Mouse (Mus musculus): Measurements from ENCODE around the gene Evc2. TPM values are rescaled to one million over a fixed set of nuclear protein-coding genes. Genes with fewer than 3 reads are reported as not detected.

The Evc2 gene
- polyA plus RNA-seq, 2 experiments: 0.93 to 2.2 TPM

GRCm38 (mm10) chr5:37457831-37458230 is 119.5 kb downstream of the Evc2 start:
- no peaks in the 10 kb centered on the region for H3K27me3 ChIP-seq (ENCODE audit: control insufficient read depth, insufficient read depth, low read length)
- H3K36me3 ChIP-seq (replicated peaks; ENCODE audit: control insufficient read depth, insufficient read depth, low read depth): no peaks in the 10 kb centered on the region
- H3K4me2 ChIP-seq (ENCODE audit: low read depth): peak overlapping the region; percentile 60
- WGBS (ENCODE audit: insufficient replicate concordance): 26% methylated on average over 2 of the region's 2 CpGs
- DNase-seq (ENCODE audit: low read depth in 3 of 3, low spot score in 3 of 3): peak; percentile 28 to 37 (median 35)
- no peaks in the 10 kb centered on the region for H3K9me3 ChIP-seq (ENCODE audit: control insufficient read depth, low read length)
- peaks cover 13 to 25% of the 10 kb centered on the region in 2 experiments for H3K4me1 ChIP-seq (replicated peaks; ENCODE audit: control insufficient read depth in 2 of 2, insufficient read depth in 2 of 2, low read length in 1 of 2)
- TF ChIP-seq EP300 (IDR thresholded peaks at IDR 0.05; ENCODE audit: low read depth): no peak
- no peak for TF ChIP-seq CTCF (IDR thresholded peaks at IDR 0.05; ENCODE audit: low read depth)
- no peak overlapping the region for H3K4me3 ChIP-seq (ENCODE audit: insufficient read depth in 1 of 2, low read depth in 2 of 2, low read length in 2 of 2)
- H3K9ac ChIP-seq (replicated peaks): no peak overlapping the region
- peak; percentile 73 for ATAC-seq (ENCODE audit: insufficient read depth)
- H3K27ac ChIP-seq: peak overlapping the region; percentile 90

GRCm38 (mm10) chr5:37458236-37458635 is 119.9 kb downstream of the Evc2 start:
- Histone ChIP-seq H3K4me3 (ENCODE audit: insufficient read depth in 1 of 2, low read depth in 2 of 2, low read length in 2 of 2) (no peak overlapping the region), H3K4me1 (replicated peaks; ENCODE audit: control insufficient read depth in 2 of 2, insufficient read depth in 2 of 2, low read length in 1 of 2) (peaks cover 13 to 25% of the 10 kb centered on the region in 2 experiments), H3K4me2 (ENCODE audit: low read depth) (no peak overlapping the region), H3K27ac (peak overlapping the region; percentile 90), H3K36me3 (replicated peaks; ENCODE audit: control insufficient read depth, insufficient read depth, low read depth) (no peaks in the 10 kb centered on the region), H3K27me3 (ENCODE audit: control insufficient read depth, insufficient read depth, low read length) (no peaks in the 10 kb centered on the region), H3K9ac (replicated peaks) (no peak overlapping the region), H3K9me3 (ENCODE audit: control insufficient read depth, low read length) (no peaks in the 10 kb centered on the region)
- no peak for TF ChIP-seq EP300 (IDR thresholded peaks at IDR 0.05; ENCODE audit: low read depth)
- no peak for TF ChIP-seq CTCF (IDR thresholded peaks at IDR 0.05; ENCODE audit: low read depth)
- DNase-seq (ENCODE audit: low read depth in 3 of 3, low spot score in 3 of 3) (no peak), ATAC-seq (ENCODE audit: insufficient read depth) (no peak)
- 49% methylated on average over 2 of the region's 2 CpGs for WGBS (ENCODE audit: insufficient replicate concordance)

- WGBS (ENCODE audit: insufficient replicate concordance): 69% methylated on average over 10 of the region's 10 CpGs
- ATAC-seq (ENCODE audit: insufficient read depth): no peak
- TF ChIP-seq EP300 (IDR thresholded peaks at IDR 0.05; ENCODE audit: low read depth): no peak
- no peak for TF ChIP-seq CTCF (IDR thresholded peaks at IDR 0.05; ENCODE audit: low read depth)
- Histone ChIP-seq H3K9ac (replicated peaks) (no peak overlapping the region), H3K27ac (no peak overlapping the region), H3K4me2 (ENCODE audit: low read depth) (no peak overlapping the region), H3K4me1 (replicated peaks; ENCODE audit: control insufficient read depth in 2 of 2, insufficient read depth in 2 of 2, low read length in 1 of 2) (no peaks in the 10 kb centered on the region), H3K36me3 (replicated peaks; ENCODE audit: control insufficient read depth, insufficient read depth, low read depth) (no peaks in the 10 kb centered on the region), H3K4me3 (ENCODE audit: insufficient read depth in 1 of 2, low read depth in 2 of 2, low read length in 2 of 2) (no peak overlapping the region), H3K27me3 (ENCODE audit: control insufficient read depth, insufficient read depth, low read length) (no peaks in the 10 kb centered on the region), H3K9me3 (ENCODE audit: control insufficient read depth, low read length) (no peaks in the 10 kb centered on the region)
- no peak for DNase-seq (ENCODE audit: low read depth in 3 of 3, low spot score in 3 of 3)
Measured at GRCm38 (mm10) chr5:37465461-37465860, 127.2 kb downstream of the Evc2 start.

- H3K4me1 ChIP-seq (replicated peaks; ENCODE audit: control insufficient read depth in 2 of 2, insufficient read depth in 2 of 2, low read length in 1 of 2): peaks cover 0 to 2% of the 10 kb centered on the region in 2 experiments; a peak in 1 of 4 replicates
- no peak for TF ChIP-seq EP300 (IDR thresholded peaks at IDR 0.05; ENCODE audit: low read depth)
- no peak for TF ChIP-seq CTCF (IDR thresholded peaks at IDR 0.05; ENCODE audit: low read depth)
- no peak overlapping the region for H3K27ac ChIP-seq
- DNase-seq (ENCODE audit: low read depth in 3 of 3, low spot score in 3 of 3) (no peak), ATAC-seq (ENCODE audit: insufficient read depth) (no peak)
- no peaks in the 10 kb centered on the region for H3K9me3 ChIP-seq (ENCODE audit: control insufficient read depth, low read length)
- no peak overlapping the region for H3K4me2 ChIP-seq (ENCODE audit: low read depth)
- H3K9ac ChIP-seq (replicated peaks): no peak overlapping the region
- 42% methylated on average over 2 of the region's 2 CpGs for WGBS (ENCODE audit: insufficient replicate concordance)
- H3K36me3 ChIP-seq (replicated peaks; ENCODE audit: control insufficient read depth, insufficient read depth, low read depth): no peaks in the 10 kb centered on the region
- no peak overlapping the region for H3K4me3 ChIP-seq (ENCODE audit: insufficient read depth in 1 of 2, low read depth in 2 of 2, low read length in 2 of 2)
- H3K27me3 ChIP-seq (ENCODE audit: control insufficient read depth, insufficient read depth, low read length): no peaks in the 10 kb centered on the region
Measured at GRCm38 (mm10) chr5:37467646-37468045, 129.3 kb downstream of the Evc2 start.

GRCm38 (mm10) chr5:37469031-37469430 is 130.7 kb downstream of the Evc2 start:
- Histone ChIP-seq H3K9ac (replicated peaks) (no peak overlapping the region), H3K27me3 (ENCODE audit: control insufficient read depth, insufficient read depth, low read length) (no peaks in the 10 kb centered on the region), H3K4me3 (ENCODE audit: insufficient read depth in 1 of 2, low read depth in 2 of 2, low read length in 2 of 2) (no peak overlapping the region), H3K27ac (no peak overlapping the region), H3K4me2 (ENCODE audit: low read depth) (no peak overlapping the region), H3K4me1 (replicated peaks; ENCODE audit: control insufficient read depth in 2 of 2, insufficient read depth in 2 of 2, low read length in 1 of 2) (peaks cover 0 to 2% of the 10 kb centered on the region in 2 experiments; a peak in 1 of 4 replicates), H3K36me3 (replicated peaks; ENCODE audit: control insufficient read depth, insufficient read depth, low read depth) (no peaks in the 10 kb centered on the region), H3K9me3 (ENCODE audit: control insufficient read depth, low read length) (no peaks in the 10 kb centered on the region)
- DNase-seq (ENCODE audit: low read depth in 3 of 3, low spot score in 3 of 3): no peak
- TF ChIP-seq CTCF (IDR thresholded peaks at IDR 0.05; ENCODE audit: low read depth) (no peak), EP300 (IDR thresholded peaks at IDR 0.05; ENCODE audit: low read depth) (no peak)
- ATAC-seq (ENCODE audit: insufficient read depth): no peak
- WGBS (ENCODE audit: insufficient replicate concordance): 47% methylated on average over 5 of the region's 5 CpGs
